Mouse (Mus musculus) embryonic stem cell, embryonic (primary cell): ENCODE results near the gene Taar7d.
"Not testable (repeated sequence)": the region's sequence is repeated elsewhere in the genome, so short reads cannot be mapped to it uniquely, and the experiment has no call there.

Experiments
- CTCF ChIA-PET, 4 experiments: fragments of 300-600 bp in 2 of 4; fragments of 350-600 bp in 2 of 4; sonication (Branson Sonifier 250); formaldehyde crosslinking; loops; one replicate each; lab custom pipeline; 2022; ENCODE audit warnings: inconsistent platforms in 2 of 4; lab: Charles Lee
- POLR2A ChIA-PET, 4 experiments: fragments of 300-600 bp in 2 of 4; fragments of 350-600 bp in 2 of 4; sonication (Branson Sonifier 250); formaldehyde crosslinking; loops; one replicate each; lab custom pipeline; 2022; ENCODE audit warnings: antibody characterized with exemption in 4 of 4, inconsistent platforms in 1 of 4; lab: Charles Lee

The Taar7d gene

GRCm38 (mm10) chr10:24026922-24027321 lies at the start of gene Taar7d:
Gene Taar7d (plus strand): TSS chr10:24027222.
- CTCF ChIA-PET, result no interaction called here
- POLR2A ChIA-PET, result no interaction called here

GRCm38 (mm10) chr10:23977958-23978357 lies 49.1 kb upstream of the Taar7d start:
- ChIA-PET POLR2A (interaction anchor here in 2 of 4 experiments (0.7 to 1.8 kb wide), 5 partner anchors 62 to 320 kb away, joined by 3 to 4 read pairs (median 3); no protein-coding TSS in a partner anchor), CTCF (interaction anchor here in 2 of 4 experiments (1.0 to 1.5 kb wide), 2 partner anchors 38 to 334 kb away, joined by 4 to 7 read pairs; no protein-coding TSS in a partner anchor)

- ChIA-PET POLR2A (interaction anchor here (0.5 to 1.8 kb wide), 7 partner anchors 130 to 319 kb away, joined by 3 to 5 read pairs (median 3); no protein-coding TSS in a partner anchor), CTCF (interaction anchor here (0.6 to 1.6 kb wide), 49 partner anchors 8 to 1323 kb away, joined by 3 to 21 read pairs (median 5); partner anchors contain the start of gene Taar5 (in 1 of the 4))
Observed at GRCm38 (mm10) chr10:23978901-23979705, 47.9 kb upstream of the Taar7d start.

GRCm38 (mm10) chr10:23985546-23985945 lies 41.5 kb upstream of the Taar7d start, which contains the start of gene Taar6:
Gene Taar6 (minus strand): TSS chr10:23985646.
- CTCF ChIA-PET, result interaction anchor here in 1 of 4 experiments (0.9 kb wide), 1 partner anchor 68 kb away, joined by 3 read pairs; no protein-coding TSS in a partner anchor
- POLR2A ChIA-PET, result no interaction called here

GRCm38 (mm10) chr10:23986419-23986818 lies 40.6 kb upstream of the Taar7d start:
- POLR2A ChIA-PET, result no interaction called here
- CTCF ChIA-PET, result no interaction called here

GRCm38 (mm10) chr10:23993381-23993780 lies 33.6 kb upstream of the Taar7d start, which contains the start of gene Taar7a:
Gene Taar7a (minus strand): TSS chr10:23993481.
- CTCF ChIA-PET, result no interaction called here

GRCm38 (mm10) chr10:23999639-24000038 lies 27.4 kb upstream of the Taar7d start, which contains the start of gene Taar7b:
Gene Taar7b (plus strand): TSS chr10:23999939.
- ChIA-PET CTCF (no interaction called here), POLR2A (no interaction called here)

More at GRCm38 (mm10) chr10:23993381-23993780, 33.6 kb upstream of the Taar7d start, which contains the start of gene Taar7a:
- POLR2A ChIA-PET, result no interaction called here

GRCm38 (mm10) chr10:24006442-24006841 lies 20.6 kb upstream of the Taar7d start:
- ChIA-PET POLR2A (interaction anchor here in 1 of 4 experiments (0.5 kb wide), 1 partner anchor 16 kb away, joined by 3 read pairs; no protein-coding TSS in a partner anchor), CTCF (no interaction called here)

GRCm38 (mm10) chr10:24007034-24007433 lies 20.0 kb upstream of the Taar7d start:
- ChIA-PET POLR2A (interaction anchor here in 1 of 4 experiments (0.5 kb wide), 1 partner anchor 326 kb away, joined by 3 read pairs; no protein-coding TSS in a partner anchor), CTCF (no interaction called here)

- ChIA-PET CTCF (no interaction called here), POLR2A (no interaction called here)
Observed at GRCm38 (mm10) chr10:24008143-24008542, 18.9 kb upstream of the Taar7d start.

- ChIA-PET CTCF (interaction anchor here in 1 of 4 experiments (1.2 kb wide), 1 partner anchor 100 kb away, joined by 3 read pairs; no protein-coding TSS in a partner anchor), POLR2A (no interaction called here)
Observed at GRCm38 (mm10) chr10:24031347-24031746, 4.3 kb downstream of the Taar7d start.

GRCm38 (mm10) chr10:24037314-24037713 lies 10.3 kb downstream of the Taar7d start, which contains the start of gene Taar7e:
Gene Taar7e (plus strand): TSS chr10:24037614.
- ChIA-PET CTCF (interaction anchor here in 1 of 4 experiments (1.1 kb wide), 1 partner anchor 73 kb away, joined by 3 read pairs; no protein-coding TSS in a partner anchor), POLR2A (no interaction called here)

GRCm38 (mm10) chr10:24040120-24040869 lies 13.3 kb downstream of the Taar7d start:
- CTCF ChIA-PET, result interaction anchor here in 1 of 4 experiments (0.6 kb wide), 1 partner anchor 88 kb away, joined by 4 read pairs; no protein-coding TSS in a partner anchor

GRCm38 (mm10) chr10:24049210-24049609 lies 22.2 kb downstream of the Taar7d start, which contains the start of gene Taar7f:
Gene Taar7f (plus strand): TSS chr10:24049510.
- ChIA-PET CTCF (no interaction called here), POLR2A (no interaction called here)

More at GRCm38 (mm10) chr10:24040120-24040869, 13.3 kb downstream of the Taar7d start:
- POLR2A ChIA-PET, result no interaction called here

GRCm38 (mm10) chr10:24052039-24052438 lies 25.0 kb downstream of the Taar7d start:
- ChIA-PET POLR2A (interaction anchor here in 1 of 4 experiments (1.1 kb wide), 1 partner anchor 19 kb away, joined by 3 read pairs; no protein-coding TSS in a partner anchor), CTCF (no interaction called here)

- ChIA-PET CTCF (no interaction called here), POLR2A (no interaction called here)
Observed at GRCm38 (mm10) chr10:24058986-24059385, 32.0 kb downstream of the Taar7d start.

- POLR2A ChIA-PET, CTCF ChIA-PET: not testable (repeated sequence)
Observed at GRCm38 (mm10) chr10:24074751-24075150, 47.7 kb downstream of the Taar7d start.

- POLR2A ChIA-PET, CTCF ChIA-PET: not testable (repeated sequence)
Observed at GRCm38 (mm10) chr10:24076200-24076599, 49.2 kb downstream of the Taar7d start, which contains the start of gene Taar8a. Gene Taar8a (plus strand): TSS chr10:24076500.
